Mouse (Mus musculus) E14TG2a.4 (cell line): Measurements from ENCODE around the gene Med29.

Experiments used
- CTCF ChIP-seq: conservative IDR thresholded peaks from 2 replicates; pipeline ENCODE4 v1.5.1; 2014; ENCODE audit warnings: low read length
- NANOG ChIP-seq: IDR thresholded peaks from 2 replicates; pipeline ENCODE4 v1.6.1; 2014; ENCODE audit warnings: borderline replicate concordance, low read length, mixed read lengths
- POU5F1 ChIP-seq: IDR thresholded peaks from 2 replicates; pipeline ENCODE4 v1.6.1; 2014; ENCODE audit warnings: low read length, borderline replicate concordance

- TF ChIP-seq CTCF (peak; percentile 26), POU5F1 (no peak), NANOG (no peak)
Measured at GRCm38 (mm10) chr7:28412826-28413225, 20.3 kb upstream of the Med29 start.
